Mouse (Mus musculus) naive thymus-derived CD4-positive, alpha-beta T cell, adult 2 months (primary cell): ENCODE data around the gene Mcmbp.
"Not testable (repeated sequence)": the region's sequence is repeated elsewhere in the genome, so short reads cannot be mapped to it uniquely, and the experiment has no call there.

Experiments used
- DNase-seq: peaks from one replicate; pipeline ENCODE4 v3.0.0-alpha.2; 2011; ENCODE audit warnings: low read depth

Gene Mcmbp

DNA sequence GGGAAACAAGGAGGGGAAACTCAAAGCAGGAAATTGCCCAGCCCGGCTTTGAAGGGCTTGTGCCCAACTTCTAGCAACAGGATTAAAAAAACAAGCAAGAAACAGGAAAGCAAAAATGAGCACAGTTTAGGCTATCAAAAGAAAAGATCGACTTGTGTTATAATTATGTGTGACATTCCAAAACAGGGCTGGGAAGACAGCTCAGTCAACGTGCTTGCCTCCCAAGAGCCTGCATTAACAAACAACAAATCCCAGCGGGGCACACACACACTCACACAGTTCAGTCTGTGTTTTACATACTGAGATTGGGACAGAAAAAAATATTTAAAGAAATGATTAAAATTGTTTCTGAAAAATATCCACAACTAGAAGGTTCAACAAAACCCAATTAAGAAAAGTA, 22.3 kb downstream of the Mcmbp start:
- DNase-seq, result no peak

DNA sequence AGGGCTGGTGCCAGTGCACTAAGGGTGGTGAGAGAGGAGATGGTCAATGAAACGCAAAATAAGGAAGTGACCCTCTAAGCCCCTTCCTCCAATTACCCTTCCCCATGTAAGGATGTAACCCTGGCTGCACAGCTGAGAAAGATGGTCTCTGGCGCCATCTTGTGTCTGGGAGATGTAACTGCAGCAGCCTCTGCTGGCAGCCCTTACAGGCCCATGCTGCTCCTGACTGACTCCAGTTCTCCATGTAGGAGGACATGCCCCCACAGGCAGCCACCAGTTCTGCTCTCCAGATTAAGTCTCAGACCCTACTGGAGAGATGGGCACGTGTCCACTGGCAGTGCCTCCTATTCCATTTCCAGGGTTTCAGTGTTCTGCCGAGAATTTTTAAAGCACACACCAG, 34.6 kb downstream of the Mcmbp start:
- DNase-seq, result peak; percentile 79

GRCm38 (mm10) chr7:128699959-128700358, 40.3 kb downstream of the Mcmbp start:
- DNase-seq, result not testable (repeated sequence)

DNA sequence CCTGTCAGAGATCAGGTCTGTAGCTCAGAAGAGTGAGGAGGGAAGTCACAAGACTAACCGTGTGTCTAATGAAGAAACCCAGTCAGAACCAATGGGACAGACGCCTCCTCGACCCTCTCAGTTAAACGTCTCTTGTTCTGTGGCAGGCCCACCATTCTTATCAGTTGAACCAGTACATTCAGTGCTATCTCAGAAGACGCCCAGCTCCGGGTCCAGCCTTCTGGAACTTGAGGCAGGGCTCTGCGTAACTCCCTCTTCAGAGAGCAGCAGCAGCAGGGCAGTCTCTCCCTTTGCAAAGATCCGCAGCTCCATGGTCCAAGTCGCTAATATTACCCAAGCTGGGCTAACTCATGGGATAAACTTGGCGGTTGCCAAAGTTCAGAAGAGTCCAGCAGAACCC, 45.4 kb downstream of the Mcmbp start:
- DNase-seq, result no peak

DNA sequence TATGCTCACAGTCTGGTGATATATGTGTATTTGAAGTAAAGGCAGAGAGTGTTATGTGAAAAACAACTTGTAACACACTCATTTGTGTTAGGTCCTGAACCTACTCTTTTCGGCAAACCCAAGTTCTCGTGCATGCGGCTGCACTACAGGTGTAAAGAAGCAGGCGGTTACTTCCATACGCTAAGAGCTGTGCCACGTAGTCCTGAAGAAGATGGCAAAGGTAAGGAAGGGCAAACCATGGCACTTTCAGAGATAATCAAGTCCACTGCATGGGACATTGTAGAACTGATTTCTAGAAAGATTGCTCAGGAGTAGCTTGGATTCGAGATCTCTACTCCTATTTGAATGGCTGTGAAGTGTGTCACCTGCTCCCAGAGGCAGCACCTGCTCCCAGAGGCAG, 48.1 kb downstream of the Mcmbp start:
- DNase-seq, result no peak

GRCm38 (mm10) chr7:128690796-128691195, 49.5 kb downstream of the Mcmbp start:
- peak; percentile 36 for DNase-seq

DNA sequence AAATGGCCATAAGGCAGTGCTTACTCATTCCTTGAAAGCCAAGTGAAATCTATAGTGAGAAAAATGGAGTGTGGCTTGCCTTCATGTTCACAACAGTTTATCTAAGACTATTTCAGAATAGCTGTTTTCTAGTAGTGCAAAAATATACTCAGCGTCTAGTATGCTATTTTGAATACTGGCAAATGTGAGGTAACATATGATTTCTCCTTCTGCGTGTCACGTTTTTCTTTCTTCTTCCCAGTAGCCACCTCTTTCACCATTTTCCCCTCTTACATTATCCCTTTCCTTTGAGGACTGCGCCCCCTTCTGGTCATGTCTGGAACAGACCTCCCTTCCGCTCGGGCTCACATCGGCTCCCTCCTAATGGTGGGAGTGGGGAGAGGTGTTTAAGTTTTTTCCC, 50.2 kb downstream of the Mcmbp start:
- DNase-seq, result peak; percentile 92

- DNase-seq, result no peak
Observed at GRCm38 (mm10) chr7:128689347-128689746, 50.9 kb downstream of the Mcmbp start.

GRCm38 (mm10) chr7:128687821-128688564, 52.3 kb downstream of the Mcmbp start:
- peak; percentile 79 for DNase-seq

GRCm38 (mm10) chr7:128678546-128678945, 61.7 kb downstream of the Mcmbp start:
- DNase-seq, result no peak

GRCm38 (mm10) chr7:128672408-128673010, 67.8 kb downstream of the Mcmbp start:
- no peak for DNase-seq

GRCm38 (mm10) chr7:128671952-128672351, 68.3 kb downstream of the Mcmbp start:
- DNase-seq, result no peak

GRCm38 (mm10) chr7:128668831-128669230, 71.5 kb downstream of the Mcmbp start:
- DNase-seq, result no peak

DNA sequence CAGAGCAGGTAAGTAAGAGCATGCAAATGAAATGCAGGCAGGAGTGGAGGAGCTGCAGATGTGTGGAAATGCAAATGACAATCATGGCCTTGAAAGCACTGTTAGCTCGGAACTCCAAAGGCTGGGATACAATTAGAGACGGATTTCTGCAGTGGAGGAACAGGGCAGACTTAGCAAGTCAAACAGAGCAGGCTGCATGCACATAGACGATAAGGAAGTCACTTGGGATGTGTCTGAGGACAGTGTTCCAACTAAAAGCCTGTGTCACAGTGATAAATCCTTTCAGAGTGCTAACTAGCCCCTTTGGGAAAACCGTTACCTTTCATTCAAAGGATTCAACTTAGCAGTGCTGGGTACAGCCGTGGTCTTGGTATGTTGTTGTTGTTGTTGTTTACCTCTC, 72.5 kb downstream of the Mcmbp start:
- no peak for DNase-seq

- no peak for DNase-seq
Observed at GRCm38 (mm10) chr7:128664861-128665377, 75.4 kb downstream of the Mcmbp start.

DNA sequence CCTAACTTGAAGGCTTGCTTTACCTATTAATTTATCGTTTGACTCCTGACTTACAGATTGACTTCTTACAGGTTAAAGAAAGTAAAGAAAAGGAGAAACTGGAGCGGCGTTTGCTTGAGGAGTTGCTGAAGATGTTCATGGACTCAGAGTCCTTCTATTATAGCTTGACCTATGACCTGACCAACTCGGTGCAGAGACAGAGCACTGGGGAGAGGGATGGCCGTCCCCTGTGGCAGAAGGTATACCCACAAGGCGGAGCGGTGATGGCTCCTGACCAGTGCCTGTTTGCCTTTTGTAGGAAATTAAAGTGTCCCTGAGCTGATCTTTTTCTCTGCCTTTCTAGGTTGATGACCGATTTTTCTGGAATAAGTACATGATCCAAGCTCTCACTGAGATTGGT, 76.4 kb downstream of the Mcmbp start:
- DNase-seq, result no peak

GRCm38 (mm10) chr7:128656970-128657369, 83.3 kb downstream of the Mcmbp start:
- DNase-seq, result no peak
